Mouse (Mus musculus) spleen, embryonic (tissue): ENCODE data around the gene Foxn3.

Experiments used
- CTCF ChIA-PET: fragments of 350-600 bp; sonication (Branson Sonifier 250); formaldehyde crosslinking; loops from one replicate; lab custom pipeline; 2022; lab: Charles Lee

Foxn3 gene

DNA sequence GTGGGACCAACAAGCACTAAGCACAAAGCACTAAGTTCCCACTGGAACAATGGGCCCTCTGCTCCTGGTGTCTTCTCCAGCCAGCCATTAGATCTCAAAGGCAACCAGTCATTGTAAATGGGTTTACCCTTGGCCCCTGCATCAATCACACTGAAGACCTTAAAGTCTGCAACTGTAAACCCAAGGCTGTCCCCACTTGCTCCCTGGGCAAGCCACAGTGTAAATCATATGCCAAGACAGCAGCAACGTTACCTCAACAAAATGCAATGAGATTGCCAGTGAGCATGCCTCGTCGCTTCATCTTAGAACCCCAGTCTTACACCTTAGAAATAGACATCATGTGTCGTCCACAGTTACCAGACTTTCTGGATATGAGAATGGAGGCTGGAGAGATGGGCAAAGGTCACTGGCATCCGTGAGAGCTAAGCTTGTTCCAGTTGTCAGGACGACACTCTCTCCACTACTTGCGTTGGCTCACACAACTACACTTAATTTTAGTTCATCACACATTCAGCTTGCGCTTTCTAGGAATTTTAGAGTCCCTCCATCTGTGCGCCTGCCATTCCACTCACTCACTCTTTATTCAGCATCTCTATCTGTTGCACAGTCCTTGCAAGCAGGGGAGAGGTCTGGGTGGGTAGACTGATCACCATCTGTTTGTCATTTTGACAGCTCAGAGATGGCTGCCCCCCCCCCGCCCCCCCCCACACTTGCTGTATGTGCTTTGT, 89.8 kb downstream of the Foxn3 start:
- CTCF ChIA-PET = no interaction called here

DNA sequence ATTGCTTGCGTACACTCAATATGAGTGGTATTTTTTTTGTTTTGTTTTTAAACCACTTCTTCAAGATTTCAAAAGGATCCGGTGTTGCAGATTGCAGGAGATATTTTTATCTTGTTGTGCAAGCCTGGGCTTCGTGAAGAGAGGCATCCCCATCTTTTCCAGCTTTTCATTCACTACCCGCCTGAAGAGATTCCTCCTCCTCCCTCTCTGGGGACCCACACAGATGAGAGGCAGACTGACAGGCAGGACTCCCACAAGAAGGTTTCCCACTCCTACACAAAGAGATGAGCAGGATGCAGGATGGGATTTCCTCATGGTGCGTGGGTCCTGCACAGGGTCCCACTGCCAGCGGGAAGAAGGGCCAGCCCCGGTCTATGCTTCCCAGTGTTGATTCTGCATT, 92.0 kb downstream of the Foxn3 start:
- CTCF ChIA-PET = no interaction called here

DNA sequence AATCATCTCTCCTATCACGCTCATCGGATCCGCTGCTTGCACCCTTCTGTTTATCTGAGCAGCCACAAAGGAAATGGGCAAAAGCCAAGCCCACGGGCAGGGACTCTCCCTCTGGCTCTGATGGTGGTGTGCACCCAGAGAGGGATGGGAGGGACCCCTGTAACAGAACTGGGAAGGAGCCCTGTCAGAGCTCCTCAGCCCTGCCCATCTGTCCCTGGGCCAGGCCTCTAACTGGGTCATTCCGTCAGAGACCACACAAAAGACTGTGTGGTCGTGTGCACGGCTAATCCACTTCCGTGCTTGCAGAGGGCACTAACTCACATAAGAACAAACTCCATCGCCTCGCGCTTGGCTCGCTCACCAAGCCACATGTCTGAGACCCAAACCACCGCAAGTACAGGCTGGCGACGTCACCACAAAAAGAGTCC, 95.5 kb downstream of the Foxn3 start:
- CTCF ChIA-PET = no interaction called here

DNA sequence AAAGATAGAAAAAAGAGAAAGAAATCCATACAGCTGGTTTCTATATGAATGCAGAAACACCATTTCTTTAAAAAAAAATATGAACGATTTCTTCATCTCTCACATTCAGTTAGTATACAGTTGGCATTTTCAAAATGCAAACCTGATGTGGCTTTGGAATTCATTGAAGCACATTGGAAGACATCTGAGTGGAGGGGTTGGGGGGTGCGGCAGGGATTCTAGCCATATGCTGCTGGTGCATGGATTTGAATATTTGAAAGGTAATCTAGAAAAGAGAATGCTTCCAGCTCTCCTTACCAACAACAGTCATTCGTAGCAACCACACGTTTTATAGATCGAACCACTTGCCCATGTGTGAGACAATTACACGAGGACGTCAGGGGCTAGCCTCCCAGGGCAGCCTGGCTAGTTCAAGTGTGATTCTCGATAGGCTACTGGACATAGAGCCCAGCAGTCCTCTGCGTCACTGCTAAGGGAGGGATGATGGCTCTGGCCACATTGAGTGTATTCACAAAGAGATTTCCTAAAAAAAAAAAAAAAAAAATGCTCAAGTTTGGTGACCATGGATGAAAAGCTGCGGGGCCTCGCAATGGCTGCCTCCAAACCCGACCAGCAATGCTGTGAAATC, 96.0 kb downstream of the Foxn3 start:
- CTCF ChIA-PET = interaction anchor here (0.6 kb wide), 1 partner anchor 193 kb away, joined by 3 read pairs; no protein-coding TSS in a partner anchor

DNA sequence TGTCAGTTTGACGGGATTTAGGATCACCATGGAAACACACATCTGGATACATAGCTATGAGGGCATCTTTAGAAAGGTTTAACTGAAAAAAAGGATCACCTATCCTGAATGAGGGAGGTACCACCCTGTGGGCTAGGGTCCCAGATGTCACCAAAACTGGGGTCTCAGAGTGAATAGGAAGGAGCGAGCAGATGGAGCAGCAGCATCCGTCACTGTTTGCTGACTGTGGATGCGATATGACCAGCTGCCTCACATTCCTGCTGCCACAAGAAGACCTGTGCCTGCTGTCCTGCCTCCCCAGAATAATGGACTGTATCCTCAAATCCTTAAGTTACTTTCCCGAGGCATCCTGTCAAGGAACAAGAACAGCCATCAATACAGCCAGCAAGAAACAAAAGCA, 97.0 kb downstream of the Foxn3 start:
- CTCF ChIA-PET = interaction anchor here (0.6 to 0.9 kb wide), 2 partner anchors 9 to 194 kb away, joined by 3 read pairs; no protein-coding TSS in a partner anchor

DNA sequence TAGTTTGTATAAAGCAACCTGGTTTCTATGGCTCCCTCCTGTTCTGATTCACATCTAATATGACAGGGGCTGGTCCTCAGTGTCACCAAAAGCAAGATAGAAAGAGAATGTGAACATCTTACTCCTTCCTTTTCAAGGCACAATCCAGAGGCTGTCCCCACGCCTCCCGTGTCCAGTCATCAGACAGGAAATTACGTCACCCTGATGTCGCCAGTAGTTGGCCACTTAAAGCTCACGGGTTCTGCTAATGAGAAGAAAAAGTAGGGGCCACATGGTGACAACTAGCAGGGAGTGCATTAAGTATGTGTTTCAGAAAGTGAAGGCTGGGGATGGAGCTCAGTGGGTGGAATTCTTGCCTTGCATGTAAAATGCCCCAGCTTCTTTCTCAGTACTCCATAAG, 99.1 kb downstream of the Foxn3 start:
- CTCF ChIA-PET = no interaction called here

DNA sequence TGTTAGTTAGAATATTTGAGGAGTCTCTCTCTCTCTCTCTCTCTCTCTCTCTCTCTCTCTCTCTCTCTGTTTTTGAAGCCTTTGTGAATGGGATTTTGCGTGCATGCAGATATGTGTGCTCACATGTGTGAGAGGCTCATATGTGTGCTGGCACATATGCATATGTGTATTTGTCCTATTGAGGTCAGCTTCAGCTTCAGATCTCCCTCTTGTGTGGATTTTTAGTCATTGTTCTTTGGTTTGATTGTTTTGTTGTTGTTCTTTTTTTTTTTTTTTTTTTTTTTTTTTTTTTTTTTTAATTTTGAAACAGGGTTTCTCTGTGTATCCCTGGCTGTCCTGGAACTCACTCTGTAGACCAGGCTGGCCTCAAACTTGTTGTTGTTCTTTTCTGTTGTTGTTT, 100.5 kb downstream of the Foxn3 start:
- CTCF ChIA-PET = no interaction called here

DNA sequence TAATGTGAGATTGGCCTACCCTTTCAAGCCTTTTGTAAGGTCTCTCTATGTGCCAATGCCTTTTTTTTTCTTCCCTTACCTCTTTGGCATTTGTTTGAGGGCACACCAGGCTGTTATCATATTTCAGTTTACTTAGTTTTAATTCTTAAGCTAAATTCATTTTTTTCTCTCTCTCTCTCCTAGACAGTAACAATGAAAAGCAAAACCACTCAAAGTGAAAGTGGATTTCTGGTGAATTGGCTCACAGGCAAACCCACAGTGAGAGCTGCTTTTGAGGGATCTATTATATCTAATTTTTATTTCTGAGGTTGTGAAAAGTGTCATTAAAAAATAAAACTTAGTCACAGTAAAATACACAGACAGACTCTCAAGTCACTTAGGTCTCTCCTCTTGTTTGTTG, 101.1 kb downstream of the Foxn3 start:
- CTCF ChIA-PET = no interaction called here

DNA sequence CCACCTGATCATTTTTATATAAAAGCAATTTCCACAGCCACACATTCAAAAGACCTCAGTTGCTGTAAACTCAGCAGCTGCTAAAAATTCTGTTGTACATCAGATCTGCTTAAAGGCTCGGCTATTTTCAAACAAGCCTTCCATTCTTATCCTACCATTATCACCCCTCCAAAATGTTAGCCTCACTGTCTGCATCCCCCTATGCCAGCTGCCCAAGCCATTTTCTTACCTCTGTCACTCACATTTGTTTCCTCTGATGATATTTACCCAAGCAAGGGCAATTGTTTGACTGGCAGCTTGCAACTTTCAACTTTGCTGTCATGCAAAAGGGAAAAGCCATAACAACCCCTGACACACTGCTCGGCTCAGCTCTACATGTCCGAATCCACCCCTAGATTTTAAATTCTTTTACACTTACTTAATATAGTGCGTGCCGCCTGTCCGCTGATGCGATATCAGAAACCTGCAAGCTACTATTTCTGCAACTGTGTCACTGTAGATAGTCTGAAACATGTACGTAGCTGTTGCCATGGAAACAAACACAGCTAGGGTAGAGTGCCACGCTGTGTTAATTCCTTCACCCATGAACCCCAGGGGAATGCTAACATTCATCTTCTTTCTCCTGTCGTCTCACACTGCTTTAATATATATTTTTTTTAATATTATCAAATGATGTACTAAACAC, 105.7 kb downstream of the Foxn3 start:
- CTCF ChIA-PET = interaction anchor here (0.6 to 0.7 kb wide), 2 partner anchors 9 to 50 kb away, joined by 3 to 4 read pairs; no protein-coding TSS in a partner anchor

DNA sequence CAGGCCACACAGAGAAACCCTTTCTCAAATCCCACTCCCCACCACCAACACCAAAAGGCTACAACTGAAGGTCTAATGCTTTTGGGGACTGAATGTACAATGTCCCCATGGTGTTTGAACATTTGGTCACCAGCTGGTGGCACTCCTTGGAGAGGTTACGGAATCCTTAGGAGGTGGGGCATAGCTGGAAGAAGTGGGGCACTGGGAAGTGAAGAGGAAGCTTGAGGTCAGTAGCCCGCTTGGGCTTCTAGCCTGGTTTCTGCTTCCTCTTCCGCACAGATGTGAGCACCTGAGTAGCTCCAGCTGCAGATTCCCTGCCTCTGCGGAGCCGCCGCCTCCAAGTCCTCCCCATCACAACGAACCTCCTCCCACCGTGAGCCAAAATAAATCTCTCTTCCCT, 107.8 kb downstream of the Foxn3 start:
- CTCF ChIA-PET = no interaction called here

DNA sequence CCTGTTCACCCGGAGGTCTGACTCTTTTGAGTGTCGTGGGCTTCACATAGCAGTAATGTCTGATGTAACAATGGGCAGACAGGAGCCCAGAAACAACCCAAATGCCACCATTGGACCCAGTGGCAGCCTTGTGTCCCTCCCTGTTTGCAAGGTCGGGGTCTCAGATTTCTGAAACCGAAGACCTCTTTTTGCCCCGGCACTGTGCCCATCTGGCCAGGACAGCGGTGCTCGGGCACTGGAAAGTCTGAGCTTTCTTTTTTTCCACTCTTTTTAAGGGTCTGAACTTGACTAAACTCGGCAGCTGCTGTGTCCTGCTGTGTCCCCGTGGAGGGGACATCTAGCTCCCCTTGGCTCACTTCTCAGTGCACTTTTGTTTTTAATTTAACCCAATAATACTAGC, 109.0 kb downstream of the Foxn3 start:
- CTCF ChIA-PET = no interaction called here

DNA sequence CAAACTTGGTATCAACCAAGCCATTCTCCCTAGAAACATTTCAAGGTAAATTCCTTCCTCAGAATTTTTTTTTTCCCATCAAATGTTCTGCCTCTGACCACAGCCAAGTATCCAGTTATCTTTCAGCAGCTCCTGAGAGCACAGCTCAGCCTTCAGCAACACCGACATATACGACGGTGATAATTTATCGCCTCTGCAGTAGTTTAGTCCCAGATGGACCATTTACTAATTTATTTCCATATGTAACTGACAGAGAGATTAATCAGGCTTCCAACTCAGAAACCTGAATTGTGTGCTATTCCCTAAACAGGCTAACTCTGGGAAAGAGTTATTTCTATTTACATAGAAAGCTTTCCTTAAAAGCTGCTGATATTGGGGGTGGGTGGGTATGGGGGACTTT, 109.6 kb downstream of the Foxn3 start:
- CTCF ChIA-PET = interaction anchor here (0.6 kb wide), 2 partner anchors 38 to 40 kb away, joined by 6 read pairs; no protein-coding TSS in a partner anchor

DNA sequence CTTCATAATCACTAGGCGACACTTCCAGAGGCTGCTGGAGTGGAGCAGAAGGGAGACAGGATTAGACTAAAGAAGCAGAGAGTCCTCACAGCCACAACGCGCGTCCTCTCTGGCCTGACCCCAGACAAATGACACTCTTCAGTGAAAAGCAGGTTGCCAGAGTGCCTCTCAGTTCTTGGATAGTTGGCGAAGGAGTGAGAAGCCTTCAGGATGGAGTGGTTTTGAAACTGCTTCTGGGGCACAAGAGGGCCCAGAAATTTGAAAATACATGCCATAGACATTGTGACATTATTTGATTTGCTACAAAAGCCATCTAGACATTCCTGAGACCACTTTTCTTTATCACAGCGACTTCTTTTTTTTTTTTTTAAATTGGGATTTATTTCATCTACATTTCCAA, 113.3 kb downstream of the Foxn3 start:
- CTCF ChIA-PET = no interaction called here

DNA sequence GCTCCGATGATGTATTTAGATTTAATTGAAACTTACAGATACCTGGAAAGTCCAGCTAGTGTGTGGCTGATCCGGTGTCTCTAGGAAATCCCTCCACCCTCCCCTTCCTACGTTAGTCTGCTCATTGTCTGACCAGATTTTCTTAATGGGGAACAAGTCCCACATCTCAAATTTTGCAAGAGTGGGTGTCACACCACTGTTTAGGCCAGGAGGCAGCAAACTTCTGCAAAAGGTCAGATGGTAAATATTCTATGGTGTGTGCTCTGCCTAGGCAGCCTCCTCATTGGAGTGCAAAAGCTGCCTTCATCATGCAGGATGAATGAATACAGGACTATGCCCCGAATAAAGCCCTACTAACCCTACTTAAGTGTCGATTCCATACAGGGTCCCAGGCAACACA, 115.6 kb downstream of the Foxn3 start:
- CTCF ChIA-PET = interaction anchor here (0.6 to 0.7 kb wide), 2 partner anchors 14 to 54 kb away, joined by 3 to 7 read pairs; no protein-coding TSS in a partner anchor

DNA sequence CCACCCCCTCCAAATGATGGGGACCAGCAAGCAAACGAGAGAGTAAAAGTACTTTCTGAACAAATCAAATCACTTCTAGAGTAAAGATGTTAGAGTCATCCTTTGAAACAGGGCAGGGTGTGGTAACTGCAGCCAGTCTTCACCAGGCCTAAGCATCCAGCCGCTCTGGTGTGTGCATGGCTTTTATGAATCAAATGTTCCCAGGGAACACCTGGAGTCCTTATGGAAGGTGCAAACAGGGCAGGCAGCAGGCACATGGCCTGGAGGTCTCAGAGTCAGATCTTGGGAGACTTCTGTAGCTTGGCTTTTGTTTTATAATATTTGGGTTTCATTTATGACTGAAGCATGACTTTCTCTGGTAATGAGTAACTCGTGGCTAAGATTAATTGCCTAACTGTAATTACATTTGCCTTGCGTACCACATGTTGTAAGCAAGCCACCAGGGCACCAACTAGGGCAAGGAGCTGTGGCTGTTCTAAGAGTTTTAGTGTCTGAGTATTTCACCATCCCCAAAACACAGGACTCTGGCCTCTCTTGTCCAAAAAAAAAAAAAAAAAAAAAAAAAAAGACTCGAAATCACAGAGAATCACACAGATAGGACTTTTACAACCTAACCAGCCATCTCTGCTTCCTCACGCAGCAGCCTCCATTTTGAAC, 118.2 kb downstream of the Foxn3 start:
- CTCF ChIA-PET = interaction anchor here (0.9 kb wide), 1 partner anchor 37 kb away, joined by 3 read pairs; no protein-coding TSS in a partner anchor

DNA sequence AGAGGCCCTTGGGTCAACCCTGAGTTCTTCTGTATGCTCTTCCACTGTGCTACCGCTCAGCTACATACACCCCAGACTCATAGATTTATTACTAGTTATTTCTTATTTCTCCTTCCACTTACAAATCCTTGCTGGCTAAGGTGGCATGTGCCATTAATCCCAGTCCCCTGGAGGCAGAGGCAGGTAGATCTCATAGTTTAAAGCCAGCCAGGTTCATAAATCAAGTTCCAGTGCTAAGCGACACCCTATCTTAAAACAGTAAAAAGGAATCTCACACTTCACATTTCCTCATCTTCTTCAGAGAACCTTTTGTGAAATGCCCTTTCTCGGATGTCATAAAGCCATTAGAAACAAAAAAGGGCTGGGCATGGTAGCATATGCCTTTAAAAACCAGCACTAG, 120.6 kb downstream of the Foxn3 start:
- CTCF ChIA-PET = no interaction called here

DNA sequence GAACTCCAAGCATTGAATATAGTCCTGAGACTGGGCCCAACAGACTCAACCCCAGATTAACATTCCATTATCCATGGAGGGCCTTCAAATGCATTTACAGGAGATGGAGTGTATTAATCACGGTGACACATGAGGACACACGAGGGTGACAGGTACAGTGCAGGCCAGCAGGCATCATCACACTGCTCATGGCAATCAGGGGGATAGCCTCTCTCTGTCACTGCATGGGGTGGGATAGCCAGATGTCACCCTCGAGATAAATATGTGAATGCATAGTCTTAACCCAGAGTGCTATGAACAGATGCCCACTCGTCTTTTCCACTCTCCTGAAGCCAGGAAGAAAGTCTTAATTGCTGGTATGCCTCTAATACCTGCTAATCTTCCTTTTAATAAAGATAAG, 122.4 kb downstream of the Foxn3 start:
- CTCF ChIA-PET = no interaction called here

DNA sequence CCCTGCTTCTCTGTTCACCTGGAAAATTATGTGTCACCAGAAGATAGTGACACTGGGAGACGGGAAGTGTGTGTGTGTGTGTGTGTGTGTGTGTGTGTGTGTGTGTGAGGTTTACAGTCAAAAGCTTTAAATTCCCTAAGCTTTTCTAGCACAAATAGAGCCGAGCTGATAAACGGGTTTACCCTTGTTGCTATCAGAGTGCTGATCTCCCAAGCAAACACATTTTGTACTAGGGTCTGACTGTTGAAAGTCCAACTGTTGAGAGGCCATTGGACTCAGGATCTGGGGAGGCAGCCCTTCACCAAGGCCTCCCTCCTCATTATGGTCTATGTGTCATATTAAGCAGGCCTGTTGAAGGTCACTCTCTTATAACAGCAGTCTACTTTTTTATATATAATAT, 123.4 kb downstream of the Foxn3 start:
- CTCF ChIA-PET = no interaction called here

DNA sequence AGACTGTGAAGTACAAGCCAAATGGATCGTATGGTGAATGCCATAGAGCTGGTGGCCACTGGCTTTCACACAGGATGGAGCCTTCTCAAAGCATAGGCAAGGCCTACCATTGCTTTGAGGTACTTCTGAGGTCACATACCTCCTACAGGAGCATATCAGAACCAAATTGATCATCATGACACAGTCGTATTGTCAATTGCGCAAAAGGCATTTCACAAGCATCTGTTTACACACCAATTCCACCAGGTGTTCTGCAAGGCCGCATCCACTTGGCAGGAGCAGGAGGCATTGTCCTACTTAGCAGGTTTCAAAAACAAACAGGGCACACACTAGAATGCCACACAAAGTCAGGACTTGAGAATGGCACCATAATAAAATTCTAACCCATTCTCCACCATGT, 128.2 kb downstream of the Foxn3 start:
- CTCF ChIA-PET = no interaction called here

DNA sequence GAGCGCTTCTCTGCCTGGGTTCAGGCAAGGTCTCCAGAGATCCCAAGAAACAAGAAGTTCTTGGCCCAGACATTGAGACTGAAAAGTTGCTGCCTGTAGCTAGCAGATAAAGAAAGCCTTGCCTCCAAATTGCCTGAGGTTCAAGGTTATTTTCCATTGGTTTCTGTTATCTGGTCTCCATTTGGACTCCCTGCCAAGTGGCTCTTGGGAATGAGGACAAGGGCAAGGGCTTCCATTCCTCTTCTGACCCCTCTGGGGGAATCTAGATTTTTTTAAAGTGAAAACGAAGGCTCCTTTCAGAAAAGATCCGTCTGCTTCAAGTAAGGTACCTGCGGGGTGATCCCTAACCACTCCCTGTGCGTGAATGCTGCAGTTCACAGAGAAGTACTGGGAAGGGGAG, 130.0 kb downstream of the Foxn3 start:
- CTCF ChIA-PET = no interaction called here

DNA sequence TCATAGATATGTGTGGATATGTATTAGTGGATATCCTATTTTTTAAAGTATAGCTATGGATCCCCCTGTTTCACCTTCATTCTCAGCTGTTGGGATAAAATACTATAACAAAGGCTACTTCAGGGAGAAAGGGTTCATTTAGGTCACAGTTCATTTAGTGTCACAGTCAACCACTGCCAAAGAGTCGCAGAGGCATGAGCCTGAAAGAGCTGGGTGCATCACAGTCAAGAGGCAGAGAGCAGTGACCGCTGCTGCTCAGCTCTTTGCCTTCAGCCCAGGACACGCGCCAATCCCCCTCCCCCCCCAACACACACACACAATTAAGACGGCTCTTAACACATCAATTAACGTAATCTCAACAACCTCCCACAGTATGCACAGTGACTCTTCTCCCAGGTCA, 131.8 kb downstream of the Foxn3 start:
- CTCF ChIA-PET = no interaction called here

DNA sequence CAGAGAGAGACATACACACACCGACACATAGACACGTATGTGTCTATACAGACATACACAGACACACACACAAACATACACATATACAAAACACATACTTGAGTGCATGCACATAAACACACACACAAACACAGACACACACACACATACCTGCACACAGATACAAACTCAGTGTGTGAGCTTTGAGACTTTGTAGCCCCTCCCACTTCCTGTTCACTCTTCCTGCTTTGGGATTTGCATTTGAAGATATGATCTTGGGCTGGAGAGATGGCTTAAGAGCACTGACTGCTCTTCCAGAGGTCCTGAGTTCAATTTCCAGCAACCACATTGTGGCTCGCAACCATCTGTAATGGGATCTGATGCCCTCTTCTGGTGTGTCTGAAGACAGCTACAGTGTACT, 132.4 kb downstream of the Foxn3 start:
- CTCF ChIA-PET = no interaction called here
